Mouse (Mus musculus) megakaryocyte, embryonic 14.5 days (primary cell): ENCODE measurements around the gene Uqcrq.

ENCODE experiments used
- FLI1 ChIP-seq: IDR thresholded peaks from 2 replicates; pipeline ENCODE4 v1.6.1; 2012; ENCODE audit warnings: low read length, inconsistent platforms, mixed read lengths
- GATA1 ChIP-seq: IDR thresholded peaks from 3 replicates; pipeline ENCODE4 v1.6.1; 2012; ENCODE audit warnings: mixed read lengths, low read length, inconsistent platforms, borderline replicate concordance

DNA sequence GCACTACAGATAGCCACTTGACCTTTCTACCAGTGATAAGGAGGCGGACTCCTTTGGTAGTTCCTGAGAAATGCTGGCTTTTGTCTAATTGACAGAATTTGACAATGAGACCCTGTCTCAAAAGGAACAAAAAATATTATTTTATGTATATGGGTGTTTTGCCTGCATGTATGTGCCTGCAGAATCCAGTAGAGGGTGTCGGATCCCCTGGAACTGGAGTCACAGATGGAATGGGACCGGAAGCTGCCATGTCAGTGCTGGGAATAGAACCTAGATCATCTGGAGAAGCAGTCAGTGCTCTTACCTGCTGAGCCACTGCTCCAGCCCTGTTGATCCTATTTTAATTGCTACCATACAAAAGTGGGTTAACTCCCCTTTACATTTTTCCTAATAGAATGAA lies 42.1 kb upstream of the Uqcrq start:
- TF ChIP-seq FLI1 (no peak), GATA1 (no peak)
